Mouse (Mus musculus): ENCODE measurements around the gene Alpk3. TPM values are rescaled to one million over a fixed set of nuclear protein-coding genes. Genes with fewer than 3 reads are reported as not detected.

Gene Alpk3
- total and polyA plus RNA-seq, 2 experiments from 2014 or later, result 0.16 TPM

- Histone ChIP-seq H3K9me3 (ENCODE audit: low read length) (no peaks in the 10 kb centered on the region), H3K4me1 (ENCODE audit: insufficient read depth, low read length) (0 out of 2 replicates have a peak, but pooled peaks cover 4% of the 10 kb centered on the region), H3K27ac (peak overlapping the region; percentile 65), H3K4me2 (ENCODE audit: low read depth, low read length) (no peak overlapping the region), H3K4me3 (ENCODE audit: low read length) (no peak overlapping the region), H3K27me3 (ENCODE audit: insufficient read depth, low read length) (no peaks in the 10 kb centered on the region), H3K9ac (replicated peaks; ENCODE audit: low read length) (no peak overlapping the region), H3K36me3 (ENCODE audit: insufficient read depth, low read length) (no peaks in the 10 kb centered on the region)
- ATAC-seq (peak; percentile 86), DNase-seq (ENCODE audit: low spot score) (peak; percentile 68)
- 41% methylated on average over 9 of the region's 9 CpGs for WGBS
- no peak for TF ChIP-seq CTCF (IDR thresholded peaks at IDR 0.05; ENCODE audit: low read depth)
Observed at GRCm38 (mm10) chr7:81109717-81110651, 52.6 kb downstream of the Alpk3 start.

GRCm38 (mm10) chr7:81110791-81111190, 53.4 kb downstream of the Alpk3 start:
- no peak for TF ChIP-seq CTCF (IDR thresholded peaks at IDR 0.05; ENCODE audit: low read depth)
- Histone ChIP-seq H3K9me3 (ENCODE audit: low read length) (no peaks in the 10 kb centered on the region), H3K9ac (replicated peaks; ENCODE audit: low read length) (no peak overlapping the region), H3K4me3 (ENCODE audit: low read length) (no peak overlapping the region), H3K27me3 (ENCODE audit: insufficient read depth, low read length) (no peaks in the 10 kb centered on the region), H3K27ac (peak overlapping the region; percentile 65; the same call in 1 of the 2 replicates), H3K36me3 (ENCODE audit: insufficient read depth, low read length) (no peaks in the 10 kb centered on the region), H3K4me1 (ENCODE audit: insufficient read depth, low read length) (0 out of 2 replicates have a peak, but pooled peaks cover 4% of the 10 kb centered on the region), H3K4me2 (ENCODE audit: low read depth, low read length) (no peak overlapping the region)
- ATAC-seq (no peak), DNase-seq (ENCODE audit: low spot score) (no peak)
- 91% methylated on average over 4 of the region's 4 CpGs for WGBS

DNA sequence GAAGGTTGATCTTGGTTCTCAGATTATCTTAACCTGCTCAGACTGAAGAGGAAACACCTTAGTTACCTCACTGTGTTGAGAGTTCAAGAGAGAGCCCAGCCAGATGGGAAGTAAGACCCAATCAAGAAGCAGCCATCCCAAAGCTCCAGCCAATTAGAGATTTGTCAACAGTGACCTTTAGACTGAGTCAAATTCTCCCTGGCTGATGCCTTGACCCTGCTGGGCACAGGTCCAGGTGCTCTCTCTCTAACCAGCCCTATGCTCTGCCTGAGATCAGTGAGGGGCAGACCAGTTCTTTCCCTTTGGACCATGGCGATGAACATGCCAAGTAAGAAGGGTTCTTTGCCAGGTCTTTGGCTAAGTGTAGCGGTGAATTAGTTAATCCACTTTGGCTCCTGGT, 54.3 kb downstream of the Alpk3 start:
- 64% methylated on average over 2 of the region's 2 CpGs for WGBS
- 0 out of 2 replicates have a peak, but pooled peaks cover 4% of the 10 kb centered on the region for H3K4me1 ChIP-seq (ENCODE audit: insufficient read depth, low read length)

DNA sequence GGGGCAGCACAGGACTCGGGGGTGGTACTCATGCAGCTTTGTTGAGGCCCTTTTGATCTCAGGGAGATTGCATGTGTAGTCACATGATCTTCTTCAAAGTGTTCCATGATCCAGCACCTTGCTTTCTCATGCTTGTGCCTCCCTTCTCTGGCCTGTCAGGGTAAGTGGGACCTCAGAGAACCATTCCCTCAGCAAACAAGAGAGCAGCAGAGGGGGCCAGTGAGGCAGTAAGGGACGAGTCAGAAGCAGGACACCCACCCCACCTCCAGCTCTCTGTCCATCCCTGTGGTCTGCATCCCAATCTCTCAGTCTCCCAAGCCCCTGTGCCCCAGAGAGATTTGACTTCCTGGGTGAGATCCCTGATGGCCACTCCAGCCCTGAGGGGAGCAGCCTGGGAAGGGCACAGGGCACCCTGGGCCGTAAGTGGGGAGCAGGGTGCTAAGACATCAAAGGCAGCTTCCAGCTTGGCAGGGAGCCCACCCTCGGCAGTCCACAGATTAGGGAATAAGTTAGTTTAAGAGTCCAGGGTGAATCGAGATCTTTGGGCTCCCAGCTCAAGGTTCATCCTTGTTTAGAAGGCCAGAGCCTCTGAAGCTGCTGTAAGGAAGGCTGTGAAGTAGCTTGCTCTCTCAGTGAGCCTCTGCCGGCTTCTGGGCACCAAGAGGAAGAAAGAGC, 55.4 kb downstream of the Alpk3 start:
- H3K9ac ChIP-seq (replicated peaks; ENCODE audit: low read length), result no peak overlapping the region
- no peak for ATAC-seq
- H3K27ac ChIP-seq, result no peak overlapping the region
- DNase-seq (ENCODE audit: low spot score), result no peak
- no peaks in the 10 kb centered on the region for H3K9me3 ChIP-seq (ENCODE audit: low read length)
- H3K4me2 ChIP-seq (ENCODE audit: low read depth, low read length), result no peak overlapping the region
- no peaks in the 10 kb centered on the region for H3K27me3 ChIP-seq (ENCODE audit: insufficient read depth, low read length)
- peak; percentile 11; the same call in 1 of the 2 replicates for TF ChIP-seq CTCF (IDR thresholded peaks at IDR 0.05; ENCODE audit: low read depth)
- H3K4me3 ChIP-seq (ENCODE audit: low read length), result no peak overlapping the region
- 44% methylated on average over 6 of the region's 6 CpGs for WGBS
- 0 out of 2 replicates have a peak, but pooled peaks cover 4% of the 10 kb centered on the region for H3K4me1 ChIP-seq (ENCODE audit: insufficient read depth, low read length)
- H3K36me3 ChIP-seq (ENCODE audit: insufficient read depth, low read length), result no peaks in the 10 kb centered on the region

More for the DNA sequence above, 54.3 kb downstream of the Alpk3 start:
- no peaks in the 10 kb centered on the region for H3K27me3 ChIP-seq (ENCODE audit: insufficient read depth, low read length)
- TF ChIP-seq CTCF (IDR thresholded peaks at IDR 0.05; ENCODE audit: low read depth), result no peak
- H3K27ac ChIP-seq, result no peak overlapping the region
- H3K9ac ChIP-seq (replicated peaks; ENCODE audit: low read length), result no peak overlapping the region
- H3K36me3 ChIP-seq (ENCODE audit: insufficient read depth, low read length), result no peaks in the 10 kb centered on the region
- DNase-seq (ENCODE audit: low spot score) (no peak), ATAC-seq (no peak)
- H3K9me3 ChIP-seq (ENCODE audit: low read length), result no peaks in the 10 kb centered on the region
- no peak overlapping the region for H3K4me2 ChIP-seq (ENCODE audit: low read depth, low read length)
- H3K4me3 ChIP-seq (ENCODE audit: low read length), result no peak overlapping the region

DNA sequence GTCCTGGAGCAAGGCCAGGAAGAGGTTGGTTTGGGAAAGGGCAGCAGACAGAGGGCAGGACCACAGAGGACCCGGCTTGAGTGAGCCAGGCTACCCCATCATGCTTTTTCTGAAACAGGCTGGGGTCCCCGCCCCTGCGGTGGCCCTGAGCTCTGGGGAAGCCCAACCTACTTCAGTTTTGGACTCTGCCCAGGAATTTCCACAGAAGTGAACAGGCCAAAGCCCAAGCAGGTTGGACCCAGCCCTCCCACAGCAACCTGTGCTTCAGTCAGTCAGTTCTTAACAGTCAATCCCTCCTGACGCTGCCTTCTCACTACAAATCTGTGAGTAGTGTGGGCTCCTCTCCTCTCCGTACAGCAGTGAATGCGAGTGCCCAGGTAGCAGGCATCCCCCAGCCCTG, 57.2 kb downstream of the Alpk3 start, which contains the start of gene Slc28a1:
TSS of gene Slc28a1 (plus strand) at position 245 of the 400 bp plus-strand sequence.
- Histone ChIP-seq H3K9ac (replicated peaks; ENCODE audit: low read length) (no peak within 1 kb of the TSS), H3K36me3 (ENCODE audit: insufficient read depth, low read length) (no peaks in the 10 kb centered on the region), H3K4me1 (ENCODE audit: insufficient read depth, low read length) (0 out of 2 replicates have a peak, but pooled peaks cover 2% of the 10 kb centered on the region), H3K4me3 (ENCODE audit: low read length) (no peak within 1 kb of the TSS), H3K27me3 (ENCODE audit: insufficient read depth, low read length) (no peaks in the 10 kb centered on the region), H3K9me3 (ENCODE audit: low read length) (no peaks in the 10 kb centered on the region), H3K4me2 (ENCODE audit: low read depth, low read length) (no peak within 1 kb of the TSS), H3K27ac (no peak within 1 kb of the TSS)
- whole genome bisulfite sequencing, result 66% methylated on average over 6 of the region's 6 CpGs
- DNase-seq (ENCODE audit: low spot score), result no peak
- no peak for ATAC-seq
- TF ChIP-seq CTCF (IDR thresholded peaks at IDR 0.05; ENCODE audit: low read depth), result no peak

- H3K9me3 ChIP-seq (ENCODE audit: low read length), result no peaks in the 10 kb centered on the region
- H3K4me3 ChIP-seq (ENCODE audit: low read length), result no peak overlapping the region
- TF ChIP-seq CTCF (IDR thresholded peaks at IDR 0.05; ENCODE audit: low read depth), result no peak
- 0 out of 2 replicates have a peak, but pooled peaks cover 4% of the 10 kb centered on the region for H3K4me1 ChIP-seq (ENCODE audit: insufficient read depth, low read length)
- H3K27me3 ChIP-seq (ENCODE audit: insufficient read depth, low read length), result no peaks in the 10 kb centered on the region
- WGBS, result 64% methylated on average over 3 of the region's 3 CpGs
- H3K36me3 ChIP-seq (ENCODE audit: insufficient read depth, low read length), result no peaks in the 10 kb centered on the region
- DNase-seq (ENCODE audit: low spot score) (no peak), ATAC-seq (no peak)
- H3K4me2 ChIP-seq (ENCODE audit: low read depth, low read length), result no peak overlapping the region
- H3K27ac ChIP-seq, result no peak overlapping the region
- H3K9ac ChIP-seq (replicated peaks; ENCODE audit: low read length), result no peak overlapping the region
Observed at GRCm38 (mm10) chr7:81121099-81121498, 63.7 kb downstream of the Alpk3 start.
